Mouse (Mus musculus): Measurements from ENCODE around the gene Loxl4. TPM values are rescaled to one million over a fixed set of nuclear protein-coding genes. Genes with fewer than 3 reads are reported as not detected.
A peak's percentile ranks its signal among the peaks of the same experiment; 100 is the strongest.

Gene Loxl4
- 1.6 and 2.1 TPM in 2 replicates for polyA plus RNA-seq (2015; fragmentation: Nextera tagmentation; extraction: Ambion mirVana)

DNA sequence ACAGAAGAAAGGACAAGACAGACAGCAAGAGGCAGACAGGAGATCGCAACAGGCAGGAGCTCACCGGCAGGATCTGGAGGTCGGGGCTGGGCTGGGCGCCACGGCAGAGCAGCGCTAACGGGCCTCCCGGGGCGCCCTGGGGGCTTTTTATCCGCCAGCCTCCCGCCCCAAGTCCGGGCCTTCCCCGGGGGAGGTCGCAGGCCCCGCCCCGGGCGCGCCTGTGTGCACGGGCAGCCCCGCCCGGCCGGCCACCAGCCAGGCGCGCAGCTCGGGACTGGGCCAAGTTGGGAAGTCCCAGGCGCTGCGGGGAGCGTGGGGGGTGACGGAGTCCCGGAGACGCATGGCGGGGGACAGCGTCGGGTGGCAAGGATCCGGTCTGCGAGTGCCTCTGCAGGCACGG lies at the start of gene Loxl4:
Loxl4 (minus strand) TSS at position 160 of the 400 bp plus-strand sequence.
- Histone ChIP-seq H3K27me3 (ENCODE audit: insufficient read depth, low read length) (peaks cover 8% of the 10 kb centered on the region; the same call in 1 of the 2 replicates), H3K36me3 (ENCODE audit: insufficient read depth, low read length) (no peaks in the 10 kb centered on the region), H3K27ac (ENCODE audit: low read length) (no peak within 1 kb of the TSS), H3K9me3 (ENCODE audit: low read length) (no peaks in the 10 kb centered on the region), H3K4me2 (replicated peaks; ENCODE audit: low read depth, low read length) (peak within 1 kb of the TSS; percentile 54), H3K4me3 (ENCODE audit: low read length) (peak within 1 kb of the TSS; percentile 39), H3K9ac (replicated peaks; ENCODE audit: low read length) (peak within 1 kb of the TSS; percentile 57), H3K4me1 (ENCODE audit: insufficient read depth, low read length) (peaks cover 7% of the 10 kb centered on the region)
- peak; percentile 70 for ATAC-seq (ENCODE audit: low FRiP score, low TSS enrichment)
- WGBS, result 1% methylated on average over 37 of the region's 37 CpGs

DNA sequence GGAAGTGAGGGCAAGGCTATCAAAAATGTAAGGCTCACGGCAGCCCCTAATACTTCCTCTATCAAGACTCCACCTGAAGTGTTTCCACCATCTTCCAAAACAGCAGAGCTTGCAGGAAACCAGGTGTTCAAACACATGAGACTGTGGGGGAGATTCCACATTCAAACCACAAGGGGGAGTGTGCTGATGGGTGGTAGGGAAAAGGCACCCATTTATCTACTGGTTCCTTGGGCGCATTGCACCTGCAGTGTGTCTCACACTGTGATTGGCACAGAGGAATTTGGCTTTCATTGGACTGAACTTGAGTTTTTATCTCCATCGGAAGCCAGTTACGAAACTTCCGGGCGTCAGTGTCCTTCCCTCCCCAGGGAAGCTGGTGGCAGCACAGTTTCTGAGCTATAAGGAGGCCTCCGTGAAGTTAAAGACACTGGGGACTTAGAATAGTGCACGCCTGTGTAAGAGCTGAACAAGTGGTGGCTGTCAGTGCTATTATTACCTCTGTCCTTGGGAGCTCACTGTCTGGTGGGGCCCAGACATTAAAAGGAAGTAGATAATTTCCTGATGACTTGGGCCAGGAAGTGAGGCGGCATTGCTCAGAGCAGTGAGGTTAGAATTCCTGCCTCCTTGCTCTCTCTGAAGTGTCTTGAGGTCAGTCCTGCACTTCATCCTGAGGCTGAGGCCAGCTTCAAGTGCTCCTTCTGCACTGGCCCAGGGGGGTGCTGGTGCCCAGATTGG lies 49.0 kb upstream of the Loxl4 start:
- no peaks in the 10 kb centered on the region for H3K36me3 ChIP-seq (ENCODE audit: insufficient read depth, low read length)
- H3K4me2 ChIP-seq (replicated peaks; ENCODE audit: low read depth, low read length), result no peak overlapping the region
- H3K27me3 ChIP-seq (ENCODE audit: insufficient read depth, low read length), result no peaks in the 10 kb centered on the region
- 69% methylated on average over 9 of the region's 9 CpGs for WGBS
- no peak overlapping the region for H3K9ac ChIP-seq (replicated peaks; ENCODE audit: low read length)
- H3K4me3 ChIP-seq (ENCODE audit: low read length), result no peak overlapping the region
- no peak overlapping the region for H3K27ac ChIP-seq (ENCODE audit: low read length)
- ATAC-seq (ENCODE audit: low FRiP score, low TSS enrichment), result 0 out of 2 replicates have a peak, but pooled peaks have one; percentile 40
- no peaks in the 10 kb centered on the region; the same call in 1 of the 2 replicates for H3K9me3 ChIP-seq (ENCODE audit: low read length)
- H3K4me1 ChIP-seq (ENCODE audit: insufficient read depth, low read length), result peaks cover 13% of the 10 kb centered on the region; the same call in 1 of the 2 replicates

DNA sequence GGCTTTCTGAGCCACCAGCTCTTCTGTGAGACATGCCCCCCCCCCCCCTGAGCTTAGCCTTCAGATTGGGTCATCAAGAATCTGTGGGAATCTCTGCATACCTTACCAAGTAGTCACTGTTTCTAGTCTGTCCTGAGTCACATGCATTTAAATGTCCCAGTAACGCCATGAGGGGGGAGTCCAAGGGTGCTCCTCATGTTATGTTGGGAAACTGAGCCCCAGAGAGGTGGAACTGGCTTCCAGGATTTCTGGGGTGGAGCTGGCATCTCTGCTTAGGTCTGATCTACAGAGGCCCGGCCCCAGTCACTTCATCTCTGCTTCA lies 47.6 kb upstream of the Loxl4 start:
- 95% methylated on average over 2 of the region's 2 CpGs for WGBS
- H3K36me3 ChIP-seq (ENCODE audit: insufficient read depth, low read length), result no peaks in the 10 kb centered on the region
- peaks cover 13% of the 10 kb centered on the region; the same call in 1 of the 2 replicates for H3K4me1 ChIP-seq (ENCODE audit: insufficient read depth, low read length)
- no peaks in the 10 kb centered on the region for H3K27me3 ChIP-seq (ENCODE audit: insufficient read depth, low read length)
- no peak overlapping the region for H3K9ac ChIP-seq (replicated peaks; ENCODE audit: low read length)
- no peak overlapping the region for H3K4me2 ChIP-seq (replicated peaks; ENCODE audit: low read depth, low read length)
- H3K27ac ChIP-seq (ENCODE audit: low read length), result no peak overlapping the region
- H3K4me3 ChIP-seq (ENCODE audit: low read length), result no peak overlapping the region
- ATAC-seq (ENCODE audit: low FRiP score, low TSS enrichment), result no peak
- no peaks in the 10 kb centered on the region; the same call in 1 of the 2 replicates for H3K9me3 ChIP-seq (ENCODE audit: low read length)

DNA sequence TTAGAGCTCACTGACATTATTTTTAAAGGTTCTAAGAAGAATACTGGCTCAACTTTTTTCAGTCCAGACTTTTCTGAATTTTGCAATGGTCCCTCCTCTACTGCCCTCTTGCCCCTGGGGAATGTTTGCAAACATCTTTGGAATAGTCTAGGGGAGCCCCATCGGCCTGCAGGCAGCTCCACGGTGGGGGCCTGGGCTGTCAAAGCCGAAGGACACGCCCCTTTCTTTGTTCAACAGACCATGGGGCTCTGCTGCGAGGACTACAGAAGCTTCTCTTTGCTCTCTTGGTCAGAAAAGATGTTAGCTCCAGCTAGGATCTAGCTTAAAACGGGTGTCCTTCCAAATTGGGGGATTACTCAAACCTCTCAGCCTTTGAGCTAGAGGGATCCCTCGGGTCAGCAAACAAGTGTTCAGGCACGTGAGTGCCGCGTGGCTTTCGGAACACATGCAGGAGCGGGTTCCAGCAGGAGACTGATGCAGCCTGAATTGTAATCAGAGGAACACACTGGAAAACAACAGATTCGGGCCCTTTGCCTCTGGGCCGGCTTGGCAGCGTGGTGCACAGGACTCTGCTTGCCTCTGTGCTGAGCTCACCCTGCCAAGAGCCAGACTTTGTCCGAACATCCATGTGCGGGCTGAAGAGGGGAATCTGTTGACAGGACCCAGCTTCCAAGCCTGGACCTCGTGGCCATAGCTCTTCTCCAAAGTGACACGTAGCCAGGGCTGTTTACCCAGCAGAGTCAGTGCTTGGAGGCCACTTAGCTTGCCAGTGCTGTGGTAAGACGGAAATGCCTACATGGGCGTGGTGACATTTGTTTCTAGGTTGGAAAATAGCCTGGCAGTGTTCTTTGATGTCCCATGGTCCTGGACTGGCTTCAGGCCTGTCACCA lies 47.0 kb upstream of the Loxl4 start:
- H3K9ac ChIP-seq (replicated peaks; ENCODE audit: low read length), result no peak overlapping the region
- H3K27ac ChIP-seq (ENCODE audit: low read length), result no peak overlapping the region
- no peak overlapping the region for H3K4me2 ChIP-seq (replicated peaks; ENCODE audit: low read depth, low read length)
- H3K4me3 ChIP-seq (ENCODE audit: low read length), result no peak overlapping the region
- H3K27me3 ChIP-seq (ENCODE audit: insufficient read depth, low read length), result no peaks in the 10 kb centered on the region
- H3K4me1 ChIP-seq (ENCODE audit: insufficient read depth, low read length), result peaks cover 13% of the 10 kb centered on the region; the same call in 1 of the 2 replicates
- H3K36me3 ChIP-seq (ENCODE audit: insufficient read depth, low read length), result no peaks in the 10 kb centered on the region
- no peaks in the 10 kb centered on the region; the same call in 1 of the 2 replicates for H3K9me3 ChIP-seq (ENCODE audit: low read length)
- 48% methylated on average over 21 of the region's 21 CpGs for WGBS
- ATAC-seq (ENCODE audit: low FRiP score, low TSS enrichment), result no peak

DNA sequence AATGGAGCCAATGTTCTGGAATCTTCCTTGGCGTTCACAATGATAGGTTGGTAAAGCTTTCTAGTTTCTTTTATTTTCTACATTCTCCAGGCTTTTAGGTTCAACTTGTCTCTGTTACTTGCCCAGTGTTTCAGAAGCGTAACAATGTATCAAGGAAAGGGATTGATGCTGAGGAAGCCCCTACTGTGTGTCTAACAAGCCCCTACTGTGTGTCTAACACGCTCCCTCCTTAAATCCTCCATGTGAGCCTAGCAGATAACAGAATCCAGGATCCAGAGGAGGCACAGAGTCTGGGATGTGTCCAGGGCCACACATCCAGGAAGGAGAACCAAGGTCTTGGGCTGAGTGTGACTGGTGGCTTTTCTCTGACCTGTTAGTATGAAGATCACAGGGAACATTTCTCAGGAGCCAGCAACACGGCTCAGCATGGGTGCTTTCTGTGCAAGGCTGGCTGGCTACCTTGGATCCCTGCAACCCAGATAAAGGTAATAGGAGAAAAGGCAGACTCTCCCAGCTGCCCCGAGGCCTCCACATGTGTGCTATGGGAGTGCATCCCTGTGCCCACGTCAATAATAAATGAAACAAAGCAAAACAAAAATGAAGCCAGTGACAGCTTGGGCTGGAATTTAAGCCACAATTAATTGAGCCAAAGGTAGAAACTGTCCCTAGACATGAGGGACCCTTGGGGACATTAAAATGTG lies 46.0 kb upstream of the Loxl4 start:
- Histone ChIP-seq H3K4me1 (ENCODE audit: insufficient read depth, low read length) (peaks cover 13% of the 10 kb centered on the region; the same call in 1 of the 2 replicates), H3K36me3 (ENCODE audit: insufficient read depth, low read length) (no peaks in the 10 kb centered on the region), H3K9ac (replicated peaks; ENCODE audit: low read length) (no peak overlapping the region), H3K27ac (ENCODE audit: low read length) (no peak overlapping the region), H3K27me3 (ENCODE audit: insufficient read depth, low read length) (no peaks in the 10 kb centered on the region), H3K9me3 (ENCODE audit: low read length) (no peaks in the 10 kb centered on the region; the same call in 1 of the 2 replicates), H3K4me3 (ENCODE audit: low read length) (no peak overlapping the region), H3K4me2 (replicated peaks; ENCODE audit: low read depth, low read length) (no peak overlapping the region)
- WGBS, result 81% methylated on average over 6 of the region's 6 CpGs
- ATAC-seq (ENCODE audit: low FRiP score, low TSS enrichment), result no peak

DNA sequence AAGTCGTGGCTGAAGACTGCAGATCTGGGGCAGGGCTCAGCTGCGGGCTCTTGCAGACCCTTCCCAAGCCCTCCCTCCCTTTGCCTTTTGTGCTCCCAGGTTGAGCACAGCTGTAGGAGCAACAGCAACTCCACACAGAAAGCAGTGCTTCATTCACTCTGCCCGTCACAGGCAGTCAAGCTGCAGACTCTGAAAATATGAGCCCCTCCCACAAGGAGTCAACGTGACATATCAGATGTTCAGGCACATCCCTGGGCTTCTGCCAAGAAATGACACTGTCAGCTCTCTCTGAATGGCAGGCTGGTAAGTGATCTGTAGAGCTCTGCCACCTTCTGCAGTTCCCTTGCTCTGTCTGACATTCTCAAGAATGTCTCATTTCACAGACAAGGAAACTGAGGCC lies 45.2 kb upstream of the Loxl4 start:
- no peaks in the 10 kb centered on the region; the same call in 1 of the 2 replicates for H3K9me3 ChIP-seq (ENCODE audit: low read length)
- no peak overlapping the region for H3K9ac ChIP-seq (replicated peaks; ENCODE audit: low read length)
- no peak overlapping the region for H3K4me2 ChIP-seq (replicated peaks; ENCODE audit: low read depth, low read length)
- ATAC-seq (ENCODE audit: low FRiP score, low TSS enrichment), result no peak
- H3K4me3 ChIP-seq (ENCODE audit: low read length), result no peak overlapping the region
- H3K4me1 ChIP-seq (ENCODE audit: insufficient read depth, low read length), result peaks cover 13% of the 10 kb centered on the region; the same call in 1 of the 2 replicates
- H3K36me3 ChIP-seq (ENCODE audit: insufficient read depth, low read length), result no peaks in the 10 kb centered on the region
- no peaks in the 10 kb centered on the region for H3K27me3 ChIP-seq (ENCODE audit: insufficient read depth, low read length)
- no peak overlapping the region for H3K27ac ChIP-seq (ENCODE audit: low read length)
- 31% methylated on average over 4 of the region's 4 CpGs for WGBS

DNA sequence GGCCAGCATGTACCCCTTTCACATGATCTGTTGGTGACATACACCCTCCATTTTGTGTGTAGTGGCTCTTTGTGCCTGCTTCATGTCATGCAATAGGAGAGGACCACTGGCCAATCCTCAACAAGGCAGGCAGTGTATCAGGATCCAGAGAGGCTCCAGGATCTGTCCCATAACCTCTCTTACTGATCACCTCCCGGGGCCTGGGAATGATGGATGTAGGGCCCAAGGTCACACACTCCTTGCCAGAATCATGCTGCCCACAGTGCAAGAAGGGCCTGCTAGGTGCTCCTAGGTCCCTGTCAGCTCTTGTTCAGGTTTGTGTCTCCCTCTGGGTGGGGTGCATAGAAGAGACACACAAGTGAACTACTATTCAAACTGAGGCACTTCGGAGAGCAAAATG lies 44.7 kb upstream of the Loxl4 start:
- 67% methylated on average over 2 of the region's 2 CpGs for WGBS
- H3K4me2 ChIP-seq (replicated peaks; ENCODE audit: low read depth, low read length), result no peak overlapping the region
- no peaks in the 10 kb centered on the region; the same call in 1 of the 2 replicates for H3K9me3 ChIP-seq (ENCODE audit: low read length)
- H3K4me1 ChIP-seq (ENCODE audit: insufficient read depth, low read length), result peaks cover 12% of the 10 kb centered on the region; the same call in 1 of the 2 replicates
- no peak overlapping the region for H3K9ac ChIP-seq (replicated peaks; ENCODE audit: low read length)
- H3K27ac ChIP-seq (ENCODE audit: low read length), result no peak overlapping the region
- no peaks in the 10 kb centered on the region for H3K27me3 ChIP-seq (ENCODE audit: insufficient read depth, low read length)
- no peak for ATAC-seq (ENCODE audit: low FRiP score, low TSS enrichment)
- no peak overlapping the region for H3K4me3 ChIP-seq (ENCODE audit: low read length)
- no peaks in the 10 kb centered on the region for H3K36me3 ChIP-seq (ENCODE audit: insufficient read depth, low read length)

DNA sequence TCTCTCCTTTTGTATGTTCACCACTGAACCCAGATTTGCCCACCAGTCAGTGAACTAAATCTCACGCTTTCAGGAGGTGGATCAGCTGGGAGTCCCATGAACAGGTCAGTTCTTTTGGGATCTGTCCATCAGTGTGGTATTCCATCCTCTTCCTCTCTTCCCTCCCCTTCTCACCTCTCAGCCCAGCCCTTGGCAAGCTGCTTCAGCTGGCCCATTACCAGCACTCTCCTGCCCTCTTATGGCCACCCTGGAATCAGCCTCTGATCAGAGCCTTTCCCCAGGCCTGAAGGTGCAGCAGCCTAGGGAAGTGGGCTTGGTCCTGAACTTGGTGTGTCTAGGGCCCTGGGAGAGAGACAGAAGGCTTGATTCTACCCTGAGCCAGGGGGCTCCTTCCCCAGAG lies 42.4 kb upstream of the Loxl4 start:
- Histone ChIP-seq H3K9me3 (ENCODE audit: low read length) (no peaks in the 10 kb centered on the region), H3K27ac (ENCODE audit: low read length) (no peak overlapping the region), H3K4me3 (ENCODE audit: low read length) (no peak overlapping the region), H3K27me3 (ENCODE audit: insufficient read depth, low read length) (no peaks in the 10 kb centered on the region), H3K9ac (replicated peaks; ENCODE audit: low read length) (no peak overlapping the region), H3K4me1 (ENCODE audit: insufficient read depth, low read length) (0 out of 2 replicates have a peak, but pooled peaks cover 6% of the 10 kb centered on the region), H3K4me2 (replicated peaks; ENCODE audit: low read depth, low read length) (no peak overlapping the region), H3K36me3 (ENCODE audit: insufficient read depth, low read length) (no peaks in the 10 kb centered on the region)
- WGBS, result 31% methylated on average over 1 of the region's 1 CpGs
- peak; percentile 55 for ATAC-seq (ENCODE audit: low FRiP score, low TSS enrichment)

DNA sequence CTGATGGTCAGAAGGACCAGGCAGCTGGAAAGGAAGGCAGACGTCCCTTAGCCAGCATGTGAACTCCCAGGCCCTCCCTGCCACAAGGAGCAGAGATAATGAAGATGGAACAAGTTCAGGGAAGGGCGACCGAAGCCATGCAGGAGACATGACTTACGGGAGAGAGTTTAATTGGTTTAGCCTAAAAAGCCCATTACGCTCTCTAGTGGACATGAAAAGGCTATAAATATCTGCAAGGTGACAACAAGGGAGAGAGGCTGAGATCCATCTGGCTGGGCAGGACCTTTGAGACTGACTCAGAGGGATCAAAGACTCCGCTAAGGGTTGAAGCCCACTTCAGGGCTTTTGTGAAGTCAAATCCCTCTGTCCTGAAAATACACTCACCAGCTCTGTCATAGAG lies 40.5 kb upstream of the Loxl4 start:
- ATAC-seq (ENCODE audit: low FRiP score, low TSS enrichment), result no peak
- Histone ChIP-seq H3K9me3 (ENCODE audit: low read length) (no peaks in the 10 kb centered on the region), H3K36me3 (ENCODE audit: insufficient read depth, low read length) (no peaks in the 10 kb centered on the region), H3K4me2 (replicated peaks; ENCODE audit: low read depth, low read length) (no peak overlapping the region), H3K4me3 (ENCODE audit: low read length) (no peak overlapping the region), H3K9ac (replicated peaks; ENCODE audit: low read length) (no peak overlapping the region), H3K27me3 (ENCODE audit: insufficient read depth, low read length) (no peaks in the 10 kb centered on the region), H3K4me1 (ENCODE audit: insufficient read depth, low read length) (no peaks in the 10 kb centered on the region), H3K27ac (ENCODE audit: low read length) (no peak overlapping the region)
- WGBS, result 15% methylated on average over 6 of the region's 6 CpGs
